Mouse (Mus musculus): ENCODE results near the gene Lrmda. TPM values are rescaled to one million over a fixed set of nuclear protein-coding genes. Genes with fewer than 3 reads are reported as not detected.

Lrmda gene
- total and polyA plus RNA-seq, 2 experiments from 2014 or later, result 0.38 to 0.82 TPM

DNA sequence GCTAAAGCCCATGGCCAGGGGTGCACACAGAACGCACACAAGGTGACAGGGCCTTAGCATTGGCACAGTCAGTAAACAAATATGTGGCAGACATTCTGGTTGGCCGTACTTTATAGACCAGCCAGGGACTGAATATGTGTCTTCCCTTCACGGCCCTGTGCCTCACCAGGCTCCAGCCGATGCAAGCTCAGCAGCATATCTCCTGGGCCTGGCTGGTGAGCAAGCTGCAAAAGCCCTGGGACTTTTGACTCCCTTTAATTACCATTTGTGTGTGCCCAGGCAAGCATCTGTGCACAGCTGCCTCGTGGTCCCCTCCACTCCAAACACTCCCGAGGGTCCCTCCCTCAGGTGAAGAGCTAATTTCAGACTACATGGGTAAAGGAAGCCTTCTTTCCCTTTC, 556.9 kb downstream of the Lrmda start:
- 76% methylated on average over 6 of the region's 6 CpGs for WGBS
- no peak for ATAC-seq (ENCODE audit: insufficient read depth, low read depth)

DNA sequence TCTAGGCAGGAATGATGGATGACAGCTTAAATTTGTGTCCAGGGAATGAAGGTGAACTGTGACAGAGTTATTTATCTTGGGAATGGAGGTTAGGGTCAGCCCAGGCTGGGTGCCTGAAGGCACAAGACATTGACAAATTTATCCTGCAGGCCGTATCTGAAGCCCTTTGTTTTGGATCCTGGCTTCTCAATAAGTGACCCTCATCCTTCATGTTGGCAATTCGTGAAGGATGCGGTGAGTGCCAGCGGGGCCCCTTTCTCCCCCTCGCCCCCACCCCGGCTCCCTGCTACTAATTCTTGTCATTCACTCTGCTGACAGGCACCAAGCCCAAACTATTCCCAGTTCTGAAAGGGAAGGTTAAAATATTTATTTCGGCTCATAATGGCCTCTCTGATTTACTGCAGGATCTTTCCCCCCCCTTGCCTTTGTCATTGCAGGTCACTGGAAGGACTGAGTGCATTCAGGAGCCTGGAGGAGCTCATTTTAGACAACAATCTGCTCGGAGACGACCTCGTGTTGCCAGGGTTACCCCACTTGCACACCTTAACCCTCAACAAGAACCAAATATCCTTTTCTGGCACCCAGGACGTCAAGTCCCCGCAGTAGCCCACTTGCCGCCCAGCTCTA, 558.0 kb downstream of the Lrmda start:
- Histone ChIP-seq H3K4me1 (ENCODE audit: control insufficient read depth, insufficient read depth) (no peaks in the 10 kb centered on the region), H3K4me3 (ENCODE audit: low read depth, low read length) (no peak overlapping the region), H3K9ac (replicated peaks; ENCODE audit: low read depth, low read length) (no peak overlapping the region), H3K9me3 (replicated peaks; ENCODE audit: control insufficient read depth, low read length) (no peaks in the 10 kb centered on the region), H3K27me3 (ENCODE audit: control insufficient read depth, insufficient read depth, low read length) (no peaks in the 10 kb centered on the region), H3K27ac (ENCODE audit: low read depth) (no peak overlapping the region), H3K4me2 (ENCODE audit: low read depth, low read length) (no peak overlapping the region), H3K36me3 (replicated peaks; ENCODE audit: control insufficient read depth, insufficient read depth, low read length) (no peaks in the 10 kb centered on the region)
- WGBS, result 61% methylated on average over 13 of the region's 13 CpGs
- ATAC-seq (ENCODE audit: insufficient read depth, low read depth) (no peak), DNase-seq (ENCODE audit: low spot score) (no peak)
- TF ChIP-seq EP300 (IDR thresholded peaks at IDR 0.05; ENCODE audit: low read depth), result no peak
- TF ChIP-seq CTCF (IDR thresholded peaks at IDR 0.05; ENCODE audit: low read depth), result no peak

More for the DNA sequence above, 556.9 kb downstream of the Lrmda start:
- H3K27ac ChIP-seq (ENCODE audit: low read depth), result no peak overlapping the region
- H3K36me3 ChIP-seq (replicated peaks; ENCODE audit: control insufficient read depth, insufficient read depth, low read length), result no peaks in the 10 kb centered on the region
- no peak overlapping the region for H3K4me2 ChIP-seq (ENCODE audit: low read depth, low read length)
- TF ChIP-seq CTCF (IDR thresholded peaks at IDR 0.05; ENCODE audit: low read depth), result no peak
- no peak for TF ChIP-seq EP300 (IDR thresholded peaks at IDR 0.05; ENCODE audit: low read depth)
- H3K4me1 ChIP-seq (ENCODE audit: control insufficient read depth, insufficient read depth), result no peaks in the 10 kb centered on the region
- H3K27me3 ChIP-seq (ENCODE audit: control insufficient read depth, insufficient read depth, low read length), result no peaks in the 10 kb centered on the region
- no peak overlapping the region for H3K9ac ChIP-seq (replicated peaks; ENCODE audit: low read depth, low read length)
- no peak overlapping the region for H3K4me3 ChIP-seq (ENCODE audit: low read depth, low read length)
- no peaks in the 10 kb centered on the region for H3K9me3 ChIP-seq (replicated peaks; ENCODE audit: control insufficient read depth, low read length)
- no peak for DNase-seq (ENCODE audit: low spot score)

DNA sequence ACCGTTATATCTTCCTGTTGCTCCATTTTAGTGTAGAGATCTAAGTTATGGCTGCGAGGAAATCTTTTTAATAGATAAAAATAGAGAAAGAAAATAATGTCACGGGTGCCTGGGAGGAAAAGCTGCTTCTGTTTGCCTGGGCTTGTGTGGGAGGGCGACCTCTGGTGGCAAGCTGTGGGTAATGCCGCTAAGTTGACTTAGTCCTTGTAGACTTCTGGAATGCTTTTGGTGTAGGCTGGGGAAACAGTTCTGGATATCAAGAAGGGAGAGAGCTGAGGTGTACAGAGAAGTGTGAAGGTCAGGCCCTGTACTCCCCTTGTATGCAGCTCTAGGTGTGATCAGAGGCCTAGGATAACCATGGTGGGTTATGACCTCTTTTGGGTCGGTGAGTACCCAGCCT, 558.7 kb downstream of the Lrmda start:
- no peaks in the 10 kb centered on the region for H3K36me3 ChIP-seq (replicated peaks; ENCODE audit: control insufficient read depth, insufficient read depth, low read length)
- peak overlapping the region; percentile 30; the same call in 1 of the 2 replicates for H3K4me2 ChIP-seq (ENCODE audit: low read depth, low read length)
- no peak overlapping the region for H3K9ac ChIP-seq (replicated peaks; ENCODE audit: low read depth, low read length)
- ATAC-seq (ENCODE audit: insufficient read depth, low read depth) (no peak), DNase-seq (ENCODE audit: low spot score) (peak; percentile 48)
- H3K9me3 ChIP-seq (replicated peaks; ENCODE audit: control insufficient read depth, low read length), result no peaks in the 10 kb centered on the region
- no peak overlapping the region for H3K4me3 ChIP-seq (ENCODE audit: low read depth, low read length)
- H3K27ac ChIP-seq (ENCODE audit: low read depth), result no peak overlapping the region
- 12% methylated on average over 6 of the region's 6 CpGs for WGBS
- H3K4me1 ChIP-seq (ENCODE audit: control insufficient read depth, insufficient read depth), result no peaks in the 10 kb centered on the region
- no peaks in the 10 kb centered on the region for H3K27me3 ChIP-seq (ENCODE audit: control insufficient read depth, insufficient read depth, low read length)
- TF ChIP-seq EP300 (IDR thresholded peaks at IDR 0.05; ENCODE audit: low read depth), result no peak
- peak; percentile 96 for TF ChIP-seq CTCF (IDR thresholded peaks at IDR 0.05; ENCODE audit: low read depth)

DNA sequence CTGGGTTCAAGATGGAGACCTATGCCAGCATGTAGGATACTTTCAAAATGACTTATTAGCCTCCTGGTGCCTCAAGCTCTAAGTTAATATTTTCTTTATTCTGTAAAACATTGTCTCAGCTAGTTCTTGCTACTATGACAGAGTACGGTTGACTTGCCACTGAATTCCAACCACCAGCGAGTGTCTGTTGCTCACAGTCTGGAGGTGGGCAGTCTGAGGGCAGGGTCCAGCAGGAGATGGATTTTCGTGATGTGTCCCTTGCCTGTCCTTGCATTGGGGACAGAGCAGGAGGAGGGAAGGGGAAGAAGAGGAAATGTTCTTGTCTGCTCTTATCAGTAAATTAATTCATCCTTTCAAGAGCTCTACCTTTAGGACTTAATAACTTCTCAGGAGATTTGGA, 559.5 kb downstream of the Lrmda start:
- 89% methylated on average over 3 of the region's 3 CpGs for WGBS
- Histone ChIP-seq H3K4me1 (ENCODE audit: control insufficient read depth, insufficient read depth) (no peaks in the 10 kb centered on the region), H3K27me3 (ENCODE audit: control insufficient read depth, insufficient read depth, low read length) (no peaks in the 10 kb centered on the region), H3K36me3 (replicated peaks; ENCODE audit: control insufficient read depth, insufficient read depth, low read length) (no peaks in the 10 kb centered on the region), H3K9ac (replicated peaks; ENCODE audit: low read depth, low read length) (no peak overlapping the region), H3K27ac (ENCODE audit: low read depth) (no peak overlapping the region), H3K9me3 (replicated peaks; ENCODE audit: control insufficient read depth, low read length) (no peaks in the 10 kb centered on the region), H3K4me2 (ENCODE audit: low read depth, low read length) (no peak overlapping the region), H3K4me3 (ENCODE audit: low read depth, low read length) (no peak overlapping the region)
- TF ChIP-seq EP300 (IDR thresholded peaks at IDR 0.05; ENCODE audit: low read depth) (no peak), CTCF (IDR thresholded peaks at IDR 0.05; ENCODE audit: low read depth) (no peak)
- no peak for DNase-seq (ENCODE audit: low spot score)
- ATAC-seq (ENCODE audit: insufficient read depth, low read depth), result no peak

DNA sequence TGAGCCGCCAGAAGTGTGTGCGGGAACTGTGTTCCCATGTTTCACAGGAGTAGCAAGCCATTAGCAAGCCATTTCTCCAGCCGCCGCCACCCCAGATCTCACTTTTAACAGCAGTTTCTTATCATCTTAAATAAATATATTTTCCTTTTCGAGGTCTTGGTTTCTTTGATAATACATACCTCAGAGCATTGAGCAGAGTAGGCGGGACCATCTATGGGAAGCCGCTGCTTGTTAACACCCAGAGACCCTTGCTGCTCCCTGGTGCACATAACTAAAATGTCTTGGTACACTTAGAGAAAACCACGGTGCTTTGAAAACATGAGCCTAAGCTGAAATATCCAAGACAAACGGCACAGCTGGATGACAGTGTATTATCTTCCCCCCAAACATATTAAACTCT, 562.6 kb downstream of the Lrmda start:
- no peak for DNase-seq (ENCODE audit: low spot score)
- Histone ChIP-seq H3K36me3 (replicated peaks; ENCODE audit: control insufficient read depth, insufficient read depth, low read length) (no peaks in the 10 kb centered on the region), H3K4me2 (ENCODE audit: low read depth, low read length) (no peak overlapping the region), H3K4me3 (ENCODE audit: low read depth, low read length) (no peak overlapping the region), H3K4me1 (ENCODE audit: control insufficient read depth, insufficient read depth) (no peaks in the 10 kb centered on the region), H3K27ac (ENCODE audit: low read depth) (no peak overlapping the region), H3K9ac (replicated peaks; ENCODE audit: low read depth, low read length) (no peak overlapping the region), H3K9me3 (replicated peaks; ENCODE audit: control insufficient read depth, low read length) (no peaks in the 10 kb centered on the region), H3K27me3 (ENCODE audit: control insufficient read depth, insufficient read depth, low read length) (no peaks in the 10 kb centered on the region)
- no peak for ATAC-seq (ENCODE audit: insufficient read depth, low read depth)
- 80% methylated on average over 9 of the region's 9 CpGs for WGBS
- TF ChIP-seq EP300 (IDR thresholded peaks at IDR 0.05; ENCODE audit: low read depth) (no peak), CTCF (IDR thresholded peaks at IDR 0.05; ENCODE audit: low read depth) (no peak)

DNA sequence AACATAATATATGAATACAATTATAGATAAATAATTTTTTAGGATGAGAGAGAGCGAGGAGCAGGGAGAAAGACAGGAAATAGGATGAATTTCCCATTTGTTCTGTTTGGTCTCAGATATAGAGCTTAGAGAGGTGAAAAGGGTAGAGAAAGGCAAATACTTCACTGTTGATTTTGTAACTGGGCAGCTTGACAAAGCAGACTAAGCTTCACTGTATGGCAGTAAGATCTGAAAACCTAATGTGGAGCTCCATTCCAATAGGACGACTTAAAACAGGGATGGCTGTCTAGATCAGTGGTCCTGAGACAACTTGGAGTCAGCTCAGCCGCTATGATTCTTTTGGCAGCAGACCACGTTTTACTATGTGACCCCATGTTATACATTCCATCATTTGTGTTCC, 566.8 kb downstream of the Lrmda start:
- no peak for ATAC-seq (ENCODE audit: insufficient read depth, low read depth)
- Histone ChIP-seq H3K4me1 (ENCODE audit: control insufficient read depth, insufficient read depth) (no peaks in the 10 kb centered on the region), H3K9me3 (replicated peaks; ENCODE audit: control insufficient read depth, low read length) (no peaks in the 10 kb centered on the region), H3K9ac (replicated peaks; ENCODE audit: low read depth, low read length) (no peak overlapping the region), H3K36me3 (replicated peaks; ENCODE audit: control insufficient read depth, insufficient read depth, low read length) (no peaks in the 10 kb centered on the region), H3K4me2 (ENCODE audit: low read depth, low read length) (no peak overlapping the region), H3K4me3 (ENCODE audit: low read depth, low read length) (no peak overlapping the region), H3K27ac (ENCODE audit: low read depth) (no peak overlapping the region), H3K27me3 (ENCODE audit: control insufficient read depth, insufficient read depth, low read length) (no peaks in the 10 kb centered on the region)
- TF ChIP-seq EP300 (IDR thresholded peaks at IDR 0.05; ENCODE audit: low read depth), result no peak
- no peak for TF ChIP-seq CTCF (IDR thresholded peaks at IDR 0.05; ENCODE audit: low read depth)
- no peak for DNase-seq (ENCODE audit: low spot score)
- WGBS, result 68% methylated on average over 4 of the region's 4 CpGs

All from heart, postnatal 0 days (tissue).